Mouse (Mus musculus): Measurements from ENCODE around the gene Hyls1. TPM values are rescaled to one million over a fixed set of nuclear protein-coding genes. Genes with fewer than 3 reads are reported as not detected.

Gene Hyls1
- total and polyA plus RNA-seq, 3 experiments, result 10.5 to 10.6 TPM; not detected in 1

DNA sequence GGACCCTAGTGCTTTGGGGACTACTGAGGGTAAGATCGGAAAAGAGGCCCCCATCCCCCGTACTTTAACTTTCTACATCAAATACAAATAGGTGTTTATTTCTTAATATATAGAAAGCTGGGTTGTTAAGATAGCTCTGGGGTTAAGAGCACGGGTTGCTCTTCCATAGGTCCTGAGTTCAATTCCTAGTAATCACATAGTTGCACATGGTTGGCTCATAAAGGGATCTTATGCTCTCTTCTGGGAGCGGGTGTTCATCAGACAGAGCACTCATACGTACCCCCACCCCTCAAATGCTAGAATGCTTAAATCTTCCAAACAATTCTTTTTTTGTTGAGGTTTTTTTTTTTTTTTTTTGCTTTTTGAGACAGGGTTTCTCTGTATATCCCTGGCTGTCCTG lies 465 bp upstream of the Hyls1 start:
- no peak for DNase-seq (ENCODE audit: low read depth, low spot score)
- peak overlapping the region; percentile 91 for H3K9ac ChIP-seq (ENCODE audit: control insufficient read depth, low read depth, low read length, poor library complexity, severe bottlenecking)
- peaks cover 9 to 21% of the 10 kb centered on the region in 2 experiments for H3K36me3 ChIP-seq (ENCODE audit: control insufficient read depth in 1 of 2, insufficient read depth in 2 of 2, low read length in 2 of 2)
- peak overlapping the region; percentile 95 for H3K27ac ChIP-seq (ENCODE audit: control insufficient read depth, low read depth, low read length)
- peaks cover 0 to 6% of the 10 kb centered on the region in 2 experiments; a peak in 1 of 4 replicates for H3K4me1 ChIP-seq (ENCODE audit: control insufficient read depth in 1 of 2, insufficient read depth in 2 of 2, low read length in 2 of 2)
- no peaks in the 10 kb centered on the region for H3K9me3 ChIP-seq (replicated peaks; ENCODE audit: insufficient read depth, low read length)
- H3K79me2 ChIP-seq (ENCODE audit: control insufficient read depth, insufficient read depth, low read length, poor library complexity), result peaks cover 11% of the 10 kb centered on the region
- H3K27me3 ChIP-seq (ENCODE audit: control insufficient read depth in 1 of 2, insufficient read depth in 2 of 2, low read length in 2 of 2), result no peaks in the 10 kb centered on the region
- peak overlapping the region; percentile 81 to 99 for H3K4me3 ChIP-seq (ENCODE audit: control insufficient read depth in 1 of 2, insufficient read depth in 1 of 2, low read depth in 2 of 2, low read length in 2 of 2)
- TF ChIP-seq ZNF384 (IDR thresholded peaks at IDR 0.05; ENCODE audit: low read depth, low read length), result no peak; the same call in 1 of the 2 replicates
- TF ChIP-seq KAT2A (conservative IDR thresholded peaks at IDR 0.05; ENCODE audit: low read depth, low read length), result no peak
- TF ChIP-seq EP300 (IDR thresholded peaks at IDR 0.05; ENCODE audit: low read depth in 1 of 2, low read length in 2 of 2), result peak in 1 of 2 experiments; percentile 11; a peak in 1 of 4 replicates
- TF ChIP-seq HCFC1 (IDR thresholded peaks at IDR 0.05; ENCODE audit: low read depth, low read length), result no peak
- no peak for TF ChIP-seq RCOR1 (IDR thresholded peaks at IDR 0.05; ENCODE audit: low read depth, low read length)

GRCm38 (mm10) chr9:35567995-35568394 lies 2.2 kb downstream of the Hyls1 start:
- TF ChIP-seq MAX (IDR thresholded peaks at IDR 0.05; ENCODE audit: low read length) (no peak), HCFC1 (IDR thresholded peaks at IDR 0.05; ENCODE audit: low read depth, low read length) (no peak), MAZ (IDR thresholded peaks at IDR 0.05; ENCODE audit: low read depth, low read length) (no peak), TBP (IDR thresholded peaks at IDR 0.05; ENCODE audit: low read depth, low read length) (no peak), USF1 (IDR thresholded peaks at IDR 0.05; ENCODE audit: low read depth, low read length) (no peak), POLR2AphosphoS5 (IDR thresholded peaks at IDR 0.05; ENCODE audit: borderline replicate concordance, low read depth, low read length) (no peak), ZMIZ1 (IDR thresholded peaks at IDR 0.05; ENCODE audit: low read depth, low read length) (no peak), MYC (IDR thresholded peaks at IDR 0.05; ENCODE audit: low read depth, low read length) (no peak), SMC3 (IDR thresholded peaks at IDR 0.05; ENCODE audit: low read depth, low read length) (no peak), NELFE (IDR thresholded peaks at IDR 0.05; ENCODE audit: low read depth, low read length) (no peak), MAFK (IDR thresholded peaks at IDR 0.05; ENCODE audit: borderline replicate concordance, low read depth, low read length) (no peak), USF2 (IDR thresholded peaks at IDR 0.05; ENCODE audit: borderline replicate concordance in 1 of 2, insufficient read depth in 1 of 2, low read depth in 1 of 2, low read length in 2 of 2) (no peak), MEF2A (IDR thresholded peaks at IDR 0.05; ENCODE audit: extremely low read depth, insufficient replicate concordance, low read depth, low read length, poor library complexity, severe bottlenecking) (no peak), MXI1 (IDR thresholded peaks at IDR 0.05; ENCODE audit: low read depth, low read length) (no peak), RCOR1 (IDR thresholded peaks at IDR 0.05; ENCODE audit: low read depth, low read length) (no peak), ZKSCAN1 (IDR thresholded peaks at IDR 0.05; ENCODE audit: low read depth, low read length) (no peak)
- Histone ChIP-seq H3K9ac (ENCODE audit: control insufficient read depth, low read depth, low read length, poor library complexity, severe bottlenecking) (no peak overlapping the region), H3K36me3 (ENCODE audit: control insufficient read depth in 1 of 2, insufficient read depth in 2 of 2, low read length in 2 of 2) (peaks cover 9 to 33% of the 10 kb centered on the region in 2 experiments), H3K9me3 (replicated peaks; ENCODE audit: insufficient read depth, low read length) (no peaks in the 10 kb centered on the region), H3K27ac (ENCODE audit: control insufficient read depth, low read depth, low read length) (no peak overlapping the region), H3K4me1 (ENCODE audit: control insufficient read depth in 1 of 2, insufficient read depth in 2 of 2, low read length in 2 of 2) (peaks cover 0 to 6% of the 10 kb centered on the region in 2 experiments; a peak in 1 of 4 replicates), H3K4me3 (ENCODE audit: control insufficient read depth in 1 of 2, insufficient read depth in 1 of 2, low read depth in 2 of 2, low read length in 2 of 2) (no peak overlapping the region), H3K27me3 (ENCODE audit: control insufficient read depth in 1 of 2, insufficient read depth in 2 of 2, low read length in 2 of 2) (no peaks in the 10 kb centered on the region), H3K79me2 (ENCODE audit: control insufficient read depth, insufficient read depth, low read length, poor library complexity) (peaks cover 13% of the 10 kb centered on the region)
- DNase-seq (ENCODE audit: low read depth, low spot score), result no peak
